Mouse (Mus musculus) adipose tissue, adult 10 weeks (tissue): ENCODE measurements around the gene Fndc8. TPM values are rescaled to one million over a fixed set of nuclear protein-coding genes. Genes with fewer than 3 reads are reported as not detected.

Experiments used
- polyA plus RNA-seq: library from polyadenylated mRNA; stranded (reverse); fragments of 350-450 nt; fragmentation: Illumina TruSeq; extraction: RNeasy Lipid Tissue Mini Kit (QIAGEN cat#74804); gene quantifications from one replicate; pipeline ENCODE4 v1.2.3, GENCODE M21; 2014; ENCODE audit warnings: low read depth, low replicate concordance

Fndc8 gene
- polyA plus RNA-seq, result 1.2 TPM

DNA sequence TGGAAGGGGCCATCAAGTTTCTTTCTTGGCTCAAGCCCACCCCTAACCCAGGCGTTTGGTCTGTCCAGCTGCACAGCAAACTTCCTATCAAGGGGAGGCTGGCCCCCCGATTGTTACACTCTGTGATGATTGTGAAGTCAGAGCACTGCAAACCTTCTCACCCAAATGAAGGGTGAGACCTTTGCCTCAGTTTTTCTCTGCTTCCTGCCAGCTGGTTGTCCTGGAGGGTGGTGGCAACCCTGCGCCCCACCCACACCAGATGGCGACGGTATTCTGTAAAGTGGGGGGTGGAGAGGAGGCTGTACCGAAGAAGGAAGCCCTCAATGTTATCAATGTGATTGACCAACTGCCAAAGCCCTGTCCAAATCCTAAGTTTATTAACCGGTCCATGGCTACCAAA, at the start of gene Fndc8:
Gene Fndc8 (plus strand): TSS at position 189 of the 400 bp plus-strand sequence.

DNA sequence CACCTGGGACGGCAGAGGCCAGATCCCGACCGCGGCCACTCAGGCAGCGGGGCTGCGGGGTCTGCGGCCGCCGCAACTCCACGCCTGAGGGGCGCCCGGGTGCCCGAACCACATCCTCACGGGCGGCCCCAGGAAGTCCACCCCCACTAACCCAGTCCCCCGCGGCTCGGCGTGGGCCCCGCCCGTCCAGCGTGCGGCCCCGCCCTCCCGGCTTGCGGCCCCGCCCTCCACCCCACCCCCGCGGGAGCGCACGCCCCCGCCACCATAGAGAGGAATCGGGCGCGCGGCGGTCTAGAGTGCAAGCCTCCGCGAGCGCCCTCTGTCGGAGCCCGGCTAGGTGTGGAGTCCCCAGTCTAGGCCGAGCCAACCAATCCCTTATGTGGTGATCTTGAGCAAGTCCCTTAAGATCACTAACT, 20.9 kb upstream of the Fndc8 start, which contains the start of gene Rffl:
Gene Rffl (minus strand): TSS at position 180 of the 416 bp plus-strand sequence.

DNA sequence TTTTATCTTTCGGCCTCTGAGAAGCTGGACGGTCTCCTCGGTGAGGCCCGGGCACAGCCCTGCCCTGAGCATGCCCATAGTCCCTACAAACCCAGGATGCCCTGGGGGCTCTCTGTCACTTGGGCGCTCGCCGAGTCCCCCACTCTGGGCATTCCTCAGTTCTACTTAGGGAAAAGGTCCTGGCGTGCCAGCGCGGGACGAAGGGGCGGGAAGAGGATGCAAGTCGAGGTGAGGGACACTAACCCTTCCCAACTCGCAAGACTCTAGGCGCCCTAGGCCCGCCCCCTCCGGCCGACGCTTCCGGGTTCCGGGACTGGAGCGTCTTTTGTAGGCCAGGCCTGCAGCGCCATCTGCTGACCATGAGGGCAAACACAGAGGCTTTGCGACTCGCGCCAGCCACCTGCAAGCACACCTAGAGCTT, 1.6 kb upstream of the Fndc8 start, which contains the start of gene Rad51d:
Gene Rad51d (minus strand): TSS at position 273 of the 421 bp plus-strand sequence.

DNA sequence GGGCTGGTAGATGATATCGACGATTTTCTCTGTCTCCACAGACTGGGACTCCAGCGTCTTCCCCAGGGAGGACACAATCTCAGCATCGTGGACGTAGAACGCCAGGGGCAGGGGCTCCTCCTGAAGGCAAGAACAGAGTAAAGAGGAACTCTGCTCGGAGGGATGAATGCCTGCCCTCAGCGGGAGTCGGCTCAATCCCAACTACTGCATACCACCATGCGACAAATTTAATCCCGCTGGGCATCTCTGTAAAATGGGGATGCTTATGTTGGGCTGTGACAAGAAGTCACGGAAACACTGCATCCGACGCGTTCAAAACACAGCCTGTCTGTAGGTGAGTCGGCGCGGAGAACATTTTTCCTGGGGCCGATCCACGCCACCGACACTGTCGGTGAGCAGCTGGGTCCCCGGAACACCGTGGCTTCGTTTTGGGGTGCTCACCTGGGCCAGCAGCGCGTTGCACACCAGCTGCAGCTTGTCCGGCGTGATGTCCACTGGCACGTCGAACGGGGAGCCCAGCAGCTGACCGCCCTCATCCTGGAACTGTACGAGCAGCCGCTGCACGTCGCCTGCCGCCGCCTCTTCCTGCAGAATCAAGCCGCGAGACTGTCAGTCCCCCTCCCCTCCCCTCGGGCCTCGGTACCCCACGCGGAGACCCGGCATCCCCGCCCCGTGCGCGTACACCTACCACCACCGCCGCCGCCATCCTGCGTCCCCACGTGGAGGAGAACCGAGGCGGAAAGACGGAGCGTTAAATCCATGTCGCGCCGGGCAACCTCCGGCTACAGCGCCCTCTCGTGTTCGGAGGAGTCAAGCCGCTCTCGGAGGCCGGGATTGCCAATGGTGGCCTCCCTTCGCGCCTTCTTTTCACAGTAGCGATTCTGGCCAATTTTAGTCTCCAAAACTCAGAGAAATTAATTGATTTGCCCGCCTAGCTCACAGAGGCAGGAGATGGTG, 16.0 kb downstream of the Fndc8 start, which contains the start of gene Nle1:
Gene Nle1 (minus strand): TSS at position 761 of the 957 bp plus-strand sequence.

DNA sequence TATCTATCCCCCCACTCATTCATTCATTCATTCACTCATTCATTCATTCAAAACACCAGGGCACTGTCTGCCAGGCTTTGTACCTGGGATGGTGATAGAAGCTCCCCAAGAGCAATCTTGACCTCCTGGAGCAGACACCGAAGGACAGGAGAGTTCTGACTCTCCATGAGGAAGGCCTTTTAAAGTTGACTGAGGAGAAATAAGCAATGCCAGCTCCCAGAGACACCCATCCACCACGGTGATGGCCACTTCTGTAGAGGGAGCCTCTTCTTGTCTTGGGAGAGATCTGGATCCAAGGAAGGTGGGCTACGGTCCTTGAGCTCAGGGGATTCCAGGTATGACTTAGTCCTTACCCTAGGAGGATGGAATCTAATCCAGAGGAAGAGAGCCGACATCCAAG, 18.3 kb downstream of the Fndc8 start, which contains the start of gene Unc45b:
Gene Unc45b (plus strand): TSS at position 301 of the 400 bp plus-strand sequence.

Other genes with a start within 250 kb of the Fndc8 start
- 5.0 TPM for gene Cct6b, start 127.8 kb upstream of the Fndc8 start, polyA plus RNA-seq
- 9.4 TPM for gene Zfp830, start 127.8 kb upstream of the Fndc8 start, polyA plus RNA-seq
- 22.7 TPM for gene Lig3, start 111.0 kb upstream of the Fndc8 start, polyA plus RNA-seq
- gene Rffl, start 20.9 kb upstream of the Fndc8 start, polyA plus RNA-seq, result 21.8 TPM
- 21.5 TPM for gene Rad51d, start 1.5 kb upstream of the Fndc8 start, polyA plus RNA-seq
- gene Nle1, start 16.3 kb downstream of the Fndc8 start, polyA plus RNA-seq, result 9.0 TPM
- 9.3 TPM for gene Unc45b, start 18.4 kb downstream of the Fndc8 start, polyA plus RNA-seq
- gene Slfn5, start 59.2 kb downstream of the Fndc8 start, polyA plus RNA-seq, result 33.9 TPM
- 1.1 TPM for gene Slfn9, start 99.7 kb downstream of the Fndc8 start, polyA plus RNA-seq
- gene Slfn8, start 128.7 kb downstream of the Fndc8 start, polyA plus RNA-seq, result 2.9 TPM
- 9.4 TPM for gene Slfn2, start 173.0 kb downstream of the Fndc8 start, polyA plus RNA-seq
- gene Slfn1, start 224.7 kb downstream of the Fndc8 start, polyA plus RNA-seq, result 0.74 TPM